Mouse (Mus musculus): ENCODE results near the gene Atp6v0a1. TPM values are rescaled to one million over a fixed set of nuclear protein-coding genes. Genes with fewer than 3 reads are reported as not detected.

Gene Atp6v0a1
- polyA plus RNA-seq (2021; fragmentation: Nextera tagmentation), result 117 and 194 TPM in 2 replicates
- long read RNA-seq, experiment 1, full-length matches to known transcripts, result 27 of 134 reads
- long read RNA-seq, experiment 1, partial matches to known transcripts, result 27 of 134 reads
- long read RNA-seq, experiment 1, other reads (novel, unspliced or antisense), result 80 of 134 reads
- long read RNA-seq, experiment 2, transcript Atp6v0a1-208 (5 exons, 828 nt), result major isoform, 6 of 46 reads
- long read RNA-seq, experiment 2, partial matches to known transcripts, result 37 of 46 reads
- long read RNA-seq, experiment 2, other reads (novel, unspliced or antisense), result 3 of 46 reads

GRCm38 (mm10) chr11:101009046-101009887 is at the start of gene Atp6v0a1:
TSS of gene Atp6v0a1 (plus strand) at chr11:101009452.

GRCm38 (mm10) chr11:100970557-100970937 is 38.7 kb upstream of the Atp6v0a1 start, which contains the start of gene Cavin1:
TSS of gene Cavin1 (minus strand) at chr11:100970887.

GRCm38 (mm10) chr11:101069391-101070188 is 60.3 kb downstream of the Atp6v0a1 start, which contains the start of gene Naglu:
TSS of gene Naglu (plus strand) at chr11:101070012.

GRCm38 (mm10) chr11:101078121-101078520 is 68.9 kb downstream of the Atp6v0a1 start, which contains the start of gene Hsd17b1:
TSS of gene Hsd17b1 (plus strand) at chr11:101078411.

GRCm38 (mm10) chr11:101082208-101083082 is 73.2 kb downstream of the Atp6v0a1 start, which contains the start of gene Coasy:
TSS of gene Coasy (plus strand) at chr11:101082565.

GRCm38 (mm10) chr11:101086756-101087681 is 77.8 kb downstream of the Atp6v0a1 start, which contains the start of gene Mlx:
TSS of gene Mlx (plus strand) at chr11:101087277.

GRCm38 (mm10) chr11:101095314-101096024 is 86.2 kb downstream of the Atp6v0a1 start, which contains the start of gene Psmc3ip:
TSS of gene Psmc3ip (minus strand) at chr11:101095436.

Other genes starting within 250 kb of the Atp6v0a1 start
- 1.0 and 2.6 TPM in 2 replicates for gene Kcnh4, start 249.5 kb upstream of the Atp6v0a1 start, polyA plus RNA-seq (2021; fragmentation: Nextera tagmentation)
- 0.51 and 1.3 TPM in 2 replicates for gene Hcrt, start 246.5 kb upstream of the Atp6v0a1 start, polyA plus RNA-seq (2021; fragmentation: Nextera tagmentation)
- gene Ghdc, start 238.5 kb upstream of the Atp6v0a1 start, polyA plus RNA-seq (2021; fragmentation: Nextera tagmentation), result 5.9 TPM in 2 replicates
- 4.1 and 5.4 TPM in 2 replicates for gene Stat5b, start 158.7 kb upstream of the Atp6v0a1 start, polyA plus RNA-seq (2021; fragmentation: Nextera tagmentation)
- gene Stat5a, start 150.1 kb upstream of the Atp6v0a1 start, polyA plus RNA-seq (2021; fragmentation: Nextera tagmentation), result 1.2 and 1.8 TPM in 2 replicates
- gene Stat3, start 69.9 kb upstream of the Atp6v0a1 start, polyA plus RNA-seq (2021; fragmentation: Nextera tagmentation), result 16.6 and 19.2 TPM in 2 replicates
- gene Cavin1, start 38.6 kb upstream of the Atp6v0a1 start, polyA plus RNA-seq (2021; fragmentation: Nextera tagmentation), result 18.5 and 21.2 TPM in 2 replicates
- 8.0 and 9.5 TPM in 2 replicates for gene Naglu, start 60.6 kb downstream of the Atp6v0a1 start, polyA plus RNA-seq (2021; fragmentation: Nextera tagmentation)
- gene Hsd17b1, start 69.0 kb downstream of the Atp6v0a1 start, polyA plus RNA-seq (2021; fragmentation: Nextera tagmentation), result 0.25 and 0.35 TPM in 2 replicates
- gene Coasy, start 73.1 kb downstream of the Atp6v0a1 start, polyA plus RNA-seq (2021; fragmentation: Nextera tagmentation), result 25.0 and 31.6 TPM in 2 replicates
- gene Mlx, start 77.8 kb downstream of the Atp6v0a1 start, polyA plus RNA-seq (2021; fragmentation: Nextera tagmentation), result 62.2 and 75.9 TPM in 2 replicates
- 4.4 and 5.9 TPM in 2 replicates for gene Psmc3ip, start 86.0 kb downstream of the Atp6v0a1 start, polyA plus RNA-seq (2021; fragmentation: Nextera tagmentation)
- 5.9 and 10.3 TPM in 2 replicates for gene Retreg3, start 110.4 kb downstream of the Atp6v0a1 start, polyA plus RNA-seq (2021; fragmentation: Nextera tagmentation)
- 62.3 and 62.7 TPM in 2 replicates for gene Tubg1, start 110.5 kb downstream of the Atp6v0a1 start, polyA plus RNA-seq (2021; fragmentation: Nextera tagmentation)
- gene Tubg2, start 146.5 kb downstream of the Atp6v0a1 start, polyA plus RNA-seq (2021; fragmentation: Nextera tagmentation), result 58.6 and 65.3 TPM in 2 replicates
- gene Cntnap1, start 161.1 kb downstream of the Atp6v0a1 start, polyA plus RNA-seq (2021; fragmentation: Nextera tagmentation), result 12.1 and 20.2 TPM in 2 replicates
- 0.76 and 6.3 TPM in 2 replicates for gene Plekhh3, start 161.9 kb downstream of the Atp6v0a1 start, polyA plus RNA-seq (2021; fragmentation: Nextera tagmentation)
- gene Ccr10, start 166.0 kb downstream of the Atp6v0a1 start, polyA plus RNA-seq (2021; fragmentation: Nextera tagmentation), result 0.28 and 0.29 TPM in 2 replicates
- gene Ezh1, start 217.0 kb downstream of the Atp6v0a1 start, polyA plus RNA-seq (2021; fragmentation: Nextera tagmentation), result 26.3 and 27.6 TPM in 2 replicates
- 38.8 and 57.1 TPM in 2 replicates for gene Ramp2, start 236.6 kb downstream of the Atp6v0a1 start, polyA plus RNA-seq (2021; fragmentation: Nextera tagmentation)
- gene Vps25, start 244.3 kb downstream of the Atp6v0a1 start, polyA plus RNA-seq (2021; fragmentation: Nextera tagmentation), result 144 and 179 TPM in 2 replicates